Mouse (Mus musculus): Measurements from ENCODE around the gene Gm42957.

- TF ChIP-seq POLR2A (IDR thresholded peaks at IDR 0.05; ENCODE audit: borderline replicate concordance, extremely low read depth, insufficient read depth, insufficient read length, poor library complexity, severe bottlenecking) (no peak), CTCF (IDR thresholded peaks at IDR 0.05; ENCODE audit: borderline replicate concordance, extremely low read depth, insufficient read depth, insufficient read length) (no peak)
Observed at GRCm38 (mm10) chr3:96603311-96603710, 32.0 kb upstream of the Gm42957 start.
